Mouse (Mus musculus) urinary bladder, adult 18-20 months (tissue): ENCODE measurements around the gene Uap1l1.

ENCODE experiments used
- DNase-seq, 2 experiments: peaks; one replicate each; pipeline ENCODE4 v3.0.0; 2022; ENCODE audit warnings: low spot score in 2 of 2, mixed read lengths in 2 of 2

Uap1l1 gene

DNA sequence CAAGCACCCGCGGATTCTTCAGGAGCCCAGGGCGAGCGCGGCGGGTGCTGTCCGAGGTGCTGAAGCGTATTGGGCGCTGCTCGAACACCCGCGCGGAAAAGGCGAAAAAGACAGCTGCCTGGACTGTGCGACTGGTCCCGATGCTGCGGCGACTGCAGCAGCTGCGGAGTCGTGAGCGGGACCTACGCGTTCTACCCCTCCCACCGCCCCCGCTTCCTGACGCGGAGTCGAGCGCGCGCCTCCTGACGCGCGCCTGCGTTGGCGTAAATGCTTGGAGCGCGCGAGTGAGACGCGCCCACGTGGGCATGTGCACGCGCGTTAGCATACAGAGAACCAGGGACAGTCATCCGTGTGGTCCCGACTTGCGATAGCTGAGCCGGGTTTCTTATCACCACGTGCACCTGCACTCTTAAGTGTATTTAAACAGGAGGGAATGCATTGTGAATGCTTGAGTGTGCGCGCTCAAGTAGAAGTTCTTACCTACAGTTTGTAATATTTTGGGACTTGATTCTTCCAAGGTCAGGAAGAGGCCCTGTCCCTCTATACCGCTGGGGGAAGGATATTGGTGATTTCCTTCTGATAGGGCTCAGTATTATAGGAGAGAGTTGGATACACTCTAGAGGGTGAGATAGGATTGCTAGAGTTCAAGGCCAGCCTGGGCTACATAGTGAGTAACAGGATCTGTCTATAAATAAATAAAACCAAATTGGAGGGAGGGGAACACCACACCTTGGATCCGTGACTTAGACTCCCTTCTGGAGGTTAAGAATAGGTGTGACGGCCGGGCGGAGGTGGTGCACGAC lies 46.3 kb downstream of the Uap1l1 start, which contains the start of gene Grin1:
TSS of gene Grin1 (minus strand) at position 217 of the 803 bp plus-strand sequence.
- DNase-seq: peak in 1 of 2 experiments; percentile 54

DNA sequence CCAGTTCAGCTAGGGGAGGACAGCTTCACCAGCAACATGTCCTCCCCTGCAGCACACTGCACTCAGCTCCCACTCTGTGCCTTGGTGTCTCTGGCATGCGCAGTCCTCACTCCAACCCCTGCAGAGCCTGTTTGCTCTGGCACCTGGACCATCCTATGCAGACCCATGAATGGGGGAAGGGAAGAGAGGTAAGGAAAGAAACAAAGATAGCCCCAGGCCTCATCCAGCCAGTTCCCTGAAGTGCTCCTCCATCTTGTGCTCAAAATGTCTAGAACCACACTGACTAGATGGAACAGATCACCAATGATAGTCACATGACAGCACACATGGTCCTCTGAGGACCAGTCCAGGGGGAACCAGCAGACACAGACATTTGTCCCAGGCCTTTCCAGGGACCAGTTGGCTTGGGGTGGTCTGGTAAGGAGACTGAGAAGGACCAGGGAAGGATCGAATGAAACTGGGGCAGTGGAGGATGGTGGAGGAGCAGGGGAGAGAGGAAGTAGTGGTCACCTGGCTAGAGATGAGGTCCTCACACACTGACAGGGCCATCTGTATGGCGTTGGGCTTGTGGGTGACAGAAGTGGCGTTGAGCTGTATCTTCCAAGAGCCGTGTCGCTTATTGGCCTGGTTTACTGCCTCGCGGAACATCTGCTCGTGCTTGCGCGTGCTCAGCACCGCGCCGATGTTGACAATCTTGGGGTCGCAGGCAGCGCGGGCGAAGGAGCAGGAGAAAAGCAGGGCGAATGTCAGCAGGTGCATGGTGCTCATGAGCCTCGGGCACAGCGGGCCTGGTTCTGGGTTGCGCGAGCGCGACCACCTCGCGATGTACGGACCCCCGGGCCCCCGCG lies 47.1 kb downstream of the Uap1l1 start:
- DNase-seq: no peak

GRCm38 (mm10) chr2:25311491-25311891 lies 54.0 kb downstream of the Uap1l1 start:
- DNase-seq: no peak

GRCm38 (mm10) chr2:25310969-25311368 lies 54.5 kb downstream of the Uap1l1 start:
- DNase-seq: no peak

DNA sequence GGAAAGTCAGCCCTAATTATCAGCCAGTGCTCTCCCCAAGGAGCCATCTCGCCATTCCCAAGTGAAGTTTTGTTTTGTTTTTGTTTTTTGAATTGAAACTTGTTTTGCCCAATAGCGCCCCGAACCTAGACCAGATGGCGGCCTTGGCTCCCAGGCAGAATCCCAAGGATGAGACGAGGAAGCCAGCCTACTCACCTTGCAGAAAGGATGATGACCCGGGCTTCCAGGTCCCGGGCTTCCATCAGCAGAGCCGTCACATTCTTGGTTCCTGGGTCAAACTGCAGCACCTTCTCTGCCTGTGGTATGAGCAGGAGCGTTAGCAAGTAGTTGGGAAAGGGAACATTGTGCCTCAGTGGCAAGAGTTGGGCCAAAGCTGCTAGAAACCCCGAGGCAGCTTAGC lies 55.3 kb downstream of the Uap1l1 start:
- DNase-seq: no peak
